Mouse (Mus musculus) ES-Bruce4 (cell line): Measurements from ENCODE around the gene Txlna.

Experiments used
- CTCF ChIP-seq: IDR thresholded peaks from one replicate; pipeline ENCODE4 v1.8.1; 2011; ENCODE audit warnings: low read depth, low read length
- EP300 ChIP-seq: IDR thresholded peaks from 2 replicates; pipeline ENCODE4 v1.6.1; 2011; ENCODE audit warnings: low read depth, low read length; ENCODE audit not compliant: insufficient read depth
- POLR2A ChIP-seq: IDR thresholded peaks from one replicate; pipeline ENCODE4 v1.8.1; 2011; ENCODE audit warnings: low read length; ENCODE audit not compliant: insufficient read depth

GRCm38 (mm10) chr4:129625029-129625370, 15.9 kb downstream of the Txlna start:
- TF ChIP-seq POLR2A (no peak), CTCF (no peak), EP300 (no peak)
